Mouse (Mus musculus) testis, postnatal 10 days (tissue): ENCODE data around the gene Trir.
A peak's percentile ranks its signal among the peaks of the same experiment; 100 is the strongest.

Experiments used
- DNase-seq: peaks from one replicate; pipeline ENCODE4 v3.0.0; 2021; ENCODE audit warnings: low spot score

Trir gene

DNA sequence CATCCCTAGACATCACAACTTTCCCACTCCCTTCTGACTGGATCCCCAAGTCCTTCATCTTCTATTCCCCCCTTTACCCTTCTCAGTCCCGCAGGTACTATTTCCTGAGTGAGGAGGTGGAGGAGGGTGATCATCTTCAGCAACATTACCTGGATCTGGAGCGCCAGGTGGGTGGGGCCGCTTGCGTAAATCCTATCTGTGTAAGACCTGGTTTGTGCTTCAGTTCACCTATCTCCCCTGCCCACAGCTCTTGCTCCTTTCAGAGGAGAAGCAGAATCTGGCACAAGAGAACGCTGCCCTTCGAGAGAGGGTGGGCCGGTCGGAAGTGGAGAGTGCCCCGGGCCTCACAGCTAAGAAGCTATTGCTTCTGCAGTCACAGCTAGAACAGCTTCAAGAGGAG, 32.2 kb upstream of the Trir start:
- no peak for DNase-seq

DNA sequence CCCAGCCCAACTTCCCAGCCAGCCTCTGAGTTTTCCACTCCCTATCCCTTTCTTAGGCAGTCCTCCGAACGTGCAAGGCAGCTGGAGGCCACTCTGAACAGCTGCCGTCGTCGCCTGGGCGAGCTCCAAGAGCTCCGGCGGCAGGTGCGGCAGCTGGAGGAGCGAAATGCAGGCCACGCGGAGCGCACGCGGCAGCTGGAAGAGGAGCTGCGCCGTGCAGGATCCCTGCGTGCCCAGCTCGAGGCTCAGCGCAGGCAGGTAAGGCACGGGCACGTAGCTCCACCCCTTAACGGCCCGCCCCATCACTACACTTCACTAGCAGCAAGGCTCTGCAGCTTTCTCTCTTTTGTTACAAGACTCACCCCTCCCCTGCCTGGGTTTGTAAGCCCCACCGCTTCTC, 30.9 kb upstream of the Trir start:
- no peak for DNase-seq

DNA sequence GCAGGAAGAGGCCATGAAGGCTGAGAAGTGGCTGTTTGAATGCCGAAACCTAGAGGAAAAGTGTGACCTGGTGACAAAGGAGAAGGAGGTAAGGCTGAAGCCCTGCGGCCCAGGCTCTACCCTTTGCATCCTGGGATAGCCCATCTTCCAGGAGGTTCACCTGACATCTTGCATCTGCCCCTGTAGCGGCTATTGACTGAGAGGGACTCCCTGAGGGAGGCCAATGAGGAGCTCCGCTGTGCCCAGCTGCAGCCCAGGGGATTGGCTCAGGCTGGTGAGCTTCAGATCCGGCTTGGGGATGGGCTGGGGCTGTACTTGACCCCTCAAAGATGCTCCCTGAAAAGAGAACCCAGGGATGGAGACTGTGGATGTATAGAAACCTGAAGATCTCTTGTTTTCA, 29.6 kb upstream of the Trir start:
- DNase-seq: no peak

DNA sequence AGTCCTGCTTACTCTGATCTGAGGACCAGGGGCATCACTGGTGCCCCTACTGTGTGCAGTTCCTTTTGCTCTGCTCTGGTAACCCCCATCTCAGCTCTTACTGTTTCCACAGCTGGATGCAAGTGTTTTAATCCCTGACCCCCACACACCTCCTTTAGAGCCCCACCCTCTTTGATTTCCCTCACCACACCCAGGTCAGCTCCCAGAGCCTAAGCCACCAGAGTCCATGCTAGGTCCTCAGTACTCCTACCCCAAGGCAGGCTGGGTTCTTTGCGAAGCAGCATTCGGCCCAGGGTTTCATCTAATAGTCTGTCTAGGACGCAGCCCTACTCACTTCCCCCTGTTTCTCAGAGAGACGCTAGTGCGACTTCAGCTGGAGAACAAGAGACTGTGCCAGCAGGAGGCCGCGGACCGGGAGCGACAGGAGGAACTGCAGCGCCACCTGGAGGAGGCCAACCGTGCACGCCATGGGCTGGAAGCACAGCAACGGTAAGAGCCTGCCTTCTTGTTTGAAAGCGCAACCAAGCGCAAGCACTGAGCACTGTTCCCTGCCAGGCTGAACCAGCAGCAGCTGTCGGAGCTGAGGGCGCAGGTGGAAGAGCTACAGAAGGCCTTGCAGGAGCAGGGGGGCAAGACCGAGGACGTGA, 28.9 kb upstream of the Trir start:
- peak; percentile 94 for DNase-seq

DNA sequence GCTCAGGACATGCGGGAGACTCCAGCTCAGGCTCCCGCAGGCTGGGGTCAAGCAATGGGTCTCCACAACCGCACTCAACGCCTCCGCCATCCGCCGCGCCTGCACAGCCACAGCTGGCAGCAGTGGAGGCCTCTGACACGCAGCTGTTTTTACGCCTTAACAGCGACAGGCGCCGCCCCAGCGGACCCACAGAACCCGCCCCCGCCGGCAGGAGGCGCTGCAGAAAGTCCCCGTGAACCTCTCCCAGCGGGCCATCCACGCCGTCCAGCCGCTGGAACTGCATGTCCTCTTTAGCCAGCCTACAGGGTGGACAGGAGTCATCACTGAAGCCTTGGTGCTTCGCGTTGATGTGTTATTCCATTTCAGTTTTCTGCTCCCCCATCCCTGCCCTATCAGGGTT, 18.9 kb upstream of the Trir start:
- DNase-seq: peak; percentile 79

DNA sequence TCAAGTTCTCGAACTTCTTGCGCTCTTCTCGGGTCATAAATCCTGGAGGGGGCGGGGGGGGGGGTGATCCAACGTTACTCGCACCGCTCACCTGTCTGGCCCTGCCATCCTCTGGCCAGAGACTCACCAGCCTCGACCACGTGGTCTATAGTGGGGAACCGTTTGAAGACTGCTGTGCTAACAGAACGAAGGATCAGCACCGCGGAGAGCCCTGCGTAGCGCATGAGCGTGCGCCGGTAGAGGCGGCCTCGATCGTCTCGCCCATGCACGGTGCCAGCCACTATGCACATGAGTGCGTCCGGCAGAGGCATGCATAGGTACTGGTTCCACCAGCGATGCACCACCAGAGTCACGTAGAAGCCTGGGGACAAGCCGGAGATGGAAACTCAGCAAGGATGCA, 15.4 kb upstream of the Trir start:
- DNase-seq: no peak

DNA sequence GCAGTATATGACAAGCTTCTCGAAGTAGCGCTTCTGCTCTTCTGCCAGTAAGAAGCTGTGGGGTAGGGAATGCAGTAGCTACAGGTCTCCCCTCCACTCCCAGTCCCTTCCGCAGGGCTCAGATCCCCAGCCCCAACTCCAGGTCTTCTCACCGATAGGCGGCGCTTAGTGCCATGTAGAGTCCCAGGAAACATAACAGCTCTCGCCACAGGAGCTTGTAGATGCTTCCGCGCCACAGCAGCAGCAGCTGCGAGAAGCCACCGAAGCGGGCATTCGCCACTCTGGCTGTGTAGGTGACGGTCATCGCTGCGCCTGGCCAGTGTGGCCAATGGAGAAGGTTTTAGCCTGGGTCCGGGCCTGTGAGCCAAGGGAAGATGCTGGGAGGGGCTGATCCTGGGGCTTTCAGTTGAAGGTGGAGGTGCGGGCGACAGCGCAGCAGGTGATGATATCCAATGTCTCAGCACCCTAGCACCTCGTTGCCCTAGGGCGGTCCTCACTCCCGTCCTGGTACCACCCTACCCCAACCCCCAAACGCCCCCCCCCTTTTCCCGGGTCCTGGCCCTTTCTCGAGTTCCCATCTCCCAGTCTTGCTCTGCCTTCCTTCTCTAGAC, 13.3 kb upstream of the Trir start:
- DNase-seq: peak; percentile 80

DNA sequence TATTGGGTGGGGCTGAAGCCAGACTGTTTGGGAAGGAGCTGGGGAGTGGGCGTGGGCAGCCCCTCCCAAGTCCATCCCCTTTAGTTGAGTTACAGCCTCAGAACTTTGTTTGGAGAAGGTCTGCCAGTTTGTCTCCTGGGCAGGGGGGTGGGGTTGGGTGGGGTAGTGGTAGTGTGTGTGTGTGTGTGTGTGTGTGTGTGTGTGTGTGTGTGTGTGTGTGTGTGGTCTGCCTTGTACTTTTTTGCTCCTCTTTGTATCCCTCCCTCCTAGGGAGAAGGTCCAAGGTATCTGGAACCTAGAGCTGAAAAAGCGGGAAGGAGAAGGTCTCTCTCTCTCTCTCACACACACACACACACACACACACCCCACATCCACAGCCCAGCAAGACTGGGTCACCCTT, 12.2 kb upstream of the Trir start, which contains the start of gene Best2:
Best2 (minus strand) TSS at position 101 of the 400 bp plus-strand sequence.
- no peak for DNase-seq

GRCm38 (mm10) chr8:85016724-85017123, 9.9 kb upstream of the Trir start:
- DNase-seq: no peak

GRCm38 (mm10) chr8:85017209-85017608, 9.4 kb upstream of the Trir start:
- no peak for DNase-seq

- DNase-seq: no peak
Measured at GRCm38 (mm10) chr8:85021514-85022055, 5.0 kb upstream of the Trir start.

DNA sequence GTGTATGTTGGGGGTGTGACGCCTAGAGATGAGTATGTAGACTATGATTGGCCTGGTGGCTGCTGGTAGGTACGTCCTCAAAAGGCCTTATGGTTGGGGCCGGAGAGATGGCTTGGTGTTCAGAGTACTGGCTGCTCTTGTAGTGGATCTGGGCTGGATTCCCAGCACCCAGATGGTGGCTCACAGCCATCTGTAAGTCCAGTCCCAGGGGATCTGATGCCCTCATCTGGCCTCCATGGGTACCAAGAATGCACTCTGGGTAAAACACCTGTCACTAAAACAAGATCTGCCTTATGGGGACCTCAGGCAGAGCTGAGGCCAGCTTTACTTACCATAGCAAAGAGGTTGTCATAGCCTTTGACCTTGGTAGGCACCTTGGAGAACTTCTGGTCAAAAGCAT, 2.8 kb upstream of the Trir start:
- DNase-seq: no peak

DNA sequence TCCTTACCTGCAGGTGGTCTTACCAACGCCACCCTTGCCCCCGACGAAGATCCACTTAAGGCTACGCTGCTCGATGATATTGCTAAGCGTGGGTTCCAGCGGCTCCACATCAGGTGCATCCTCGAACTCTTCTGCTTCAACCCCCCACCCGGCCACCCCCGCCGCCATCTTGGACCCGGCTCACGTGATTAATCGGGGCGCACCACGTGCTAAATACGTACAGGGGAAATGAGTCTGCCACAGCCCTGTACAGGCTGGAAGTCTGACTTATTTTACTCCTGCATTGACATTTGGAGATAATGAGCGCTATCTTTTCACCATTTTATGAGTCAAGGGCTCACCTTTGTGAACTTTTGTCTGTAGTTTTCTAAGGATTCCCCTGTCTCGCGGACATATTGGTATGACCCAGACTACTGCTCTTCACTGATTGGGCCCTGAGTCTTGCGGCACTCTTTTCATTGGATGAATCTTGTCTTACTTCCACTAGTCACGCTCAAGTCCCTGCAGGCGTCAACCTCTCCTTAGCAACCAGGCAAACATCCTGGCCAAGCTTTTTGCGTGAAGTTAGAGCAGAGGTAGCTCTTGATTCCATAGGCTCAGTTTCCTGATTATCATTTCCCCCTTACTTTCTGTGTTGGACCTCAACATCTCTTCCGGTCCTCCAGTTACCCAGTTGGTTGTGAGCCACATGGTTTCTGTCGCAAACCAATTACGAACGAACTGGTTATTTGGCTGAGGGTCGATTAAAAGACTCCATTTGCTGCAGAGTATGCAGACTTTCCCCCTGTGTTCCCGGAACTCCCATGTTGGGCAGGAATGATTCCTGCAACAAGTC, 1.3 kb upstream of the Trir start, which contains the start of gene Asna1:
Asna1 (minus strand) TSS at position 184 of the 835 bp plus-strand sequence.
- peak; percentile 88 for DNase-seq

GRCm38 (mm10) chr8:85027516-85027855, 863 bp downstream of the Trir start:
- no peak for DNase-seq

GRCm38 (mm10) chr8:85027922-85028321, 1.3 kb downstream of the Trir start:
- DNase-seq: no peak

DNA sequence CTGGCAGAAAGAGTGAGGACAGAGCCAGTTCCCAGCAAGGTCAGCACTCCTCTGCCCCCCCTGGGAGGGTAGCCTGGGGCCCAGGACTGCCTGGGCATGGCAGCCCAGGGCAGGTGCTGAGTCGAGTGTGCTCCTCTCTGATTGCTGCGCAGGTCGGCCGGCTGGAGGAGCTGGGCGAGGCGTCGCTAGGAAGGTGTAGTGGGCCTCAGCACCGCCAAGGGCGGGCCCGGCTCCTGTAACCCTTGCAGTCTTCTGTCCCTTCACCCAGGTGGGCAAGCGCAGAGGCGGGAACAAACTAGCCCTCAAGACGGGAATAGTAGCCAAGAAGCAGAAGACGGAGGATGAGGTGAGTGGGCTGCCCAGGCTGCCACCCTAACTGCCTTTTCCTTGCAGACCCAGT, 2.6 kb downstream of the Trir start:
- DNase-seq: no peak

GRCm38 (mm10) chr8:85032622-85033311, 6.1 kb downstream of the Trir start:
- no peak for DNase-seq

GRCm38 (mm10) chr8:85033867-85034266, 7.2 kb downstream of the Trir start:
- no peak for DNase-seq

GRCm38 (mm10) chr8:85034764-85035163, 8.1 kb downstream of the Trir start:
- peak; percentile 85 for DNase-seq

DNA sequence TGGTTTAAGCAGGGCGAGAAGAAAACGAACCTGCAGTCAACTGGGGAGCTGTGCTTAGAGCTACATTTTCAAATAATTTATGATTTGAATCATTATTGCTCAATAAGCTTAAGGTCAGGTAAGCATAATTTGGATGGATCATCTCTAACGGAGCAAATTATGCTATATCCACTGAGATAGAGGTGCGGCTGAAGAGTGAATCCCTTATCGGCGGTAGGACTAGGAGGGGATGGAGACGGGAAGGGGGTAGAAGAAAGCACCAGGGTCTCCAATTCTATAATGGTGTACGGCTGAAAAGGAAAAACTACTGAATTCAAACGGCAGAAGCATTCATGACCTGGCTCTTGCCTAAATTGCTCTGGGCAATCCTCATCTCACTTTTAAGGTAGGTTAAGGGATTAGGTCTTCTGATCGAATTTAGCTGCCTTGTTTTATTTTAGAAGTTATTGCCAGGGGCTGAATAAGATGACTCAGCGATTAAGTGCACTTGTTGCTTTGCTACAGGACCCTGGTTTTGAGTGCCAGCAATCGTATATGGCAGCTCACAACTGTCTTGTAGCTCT, 8.6 kb downstream of the Trir start:
- no peak for DNase-seq

- no peak for DNase-seq
Measured at GRCm38 (mm10) chr8:85035728-85036310, 9.2 kb downstream of the Trir start.

- no peak for DNase-seq
Measured at GRCm38 (mm10) chr8:85036381-85036717, 9.7 kb downstream of the Trir start.
